Mouse (Mus musculus): ENCODE results near the gene Uqcc1. TPM values are rescaled to one million over a fixed set of nuclear protein-coding genes. Genes with fewer than 3 reads are reported as not detected.

The Uqcc1 gene
- total RNA-seq, 2 experiments from 2014 or later, result 83.7 to 84.9 TPM

DNA sequence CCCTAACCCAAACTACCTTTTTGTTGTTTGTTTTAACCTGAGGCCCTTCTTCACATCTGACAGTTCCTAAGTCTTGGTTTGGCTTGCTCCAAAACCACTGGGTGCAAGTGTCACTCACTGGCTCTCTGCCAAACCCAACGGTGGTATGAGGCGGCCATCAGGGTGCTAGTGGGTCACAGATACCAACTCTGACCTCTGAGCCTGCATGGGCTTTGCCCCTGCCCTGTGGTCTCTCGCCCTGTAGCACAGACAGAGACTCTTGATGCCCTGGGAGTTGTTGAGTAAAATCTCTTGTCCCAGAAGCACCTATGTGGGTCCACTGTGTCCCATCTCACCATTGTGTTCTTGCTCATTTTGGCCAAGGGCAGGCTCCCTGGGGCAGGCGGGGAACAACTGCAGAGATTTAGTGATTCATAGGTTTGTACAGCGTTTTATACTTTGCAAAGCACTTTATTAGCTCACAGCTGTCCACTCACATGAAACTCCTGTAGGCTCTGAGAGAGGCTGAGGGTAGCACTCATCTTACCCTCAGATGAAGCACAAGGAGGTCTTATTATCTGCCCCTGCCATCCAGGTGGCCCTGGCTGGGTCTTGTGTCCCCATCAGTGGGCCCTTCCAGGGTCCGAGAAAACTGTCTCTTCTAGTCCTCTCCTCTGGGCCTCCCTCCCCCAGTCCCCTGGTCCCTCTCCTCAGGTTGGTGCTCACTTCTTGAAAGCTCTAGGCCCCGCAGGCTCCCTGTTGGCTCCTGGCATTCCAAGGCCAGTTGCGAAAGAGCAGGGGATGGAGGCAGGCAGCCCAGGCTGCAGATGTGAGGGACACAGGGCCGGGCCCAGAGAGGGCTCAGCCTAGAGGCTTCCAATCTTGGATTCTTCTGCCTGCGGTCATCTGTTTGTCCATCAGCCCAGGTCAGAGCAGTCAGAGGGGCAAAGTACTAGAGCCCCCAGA is 112.5 kb downstream of the Uqcc1 start:
- DNase-seq (ENCODE audit: low spot score in 2 of 2), result no peak

DNA sequence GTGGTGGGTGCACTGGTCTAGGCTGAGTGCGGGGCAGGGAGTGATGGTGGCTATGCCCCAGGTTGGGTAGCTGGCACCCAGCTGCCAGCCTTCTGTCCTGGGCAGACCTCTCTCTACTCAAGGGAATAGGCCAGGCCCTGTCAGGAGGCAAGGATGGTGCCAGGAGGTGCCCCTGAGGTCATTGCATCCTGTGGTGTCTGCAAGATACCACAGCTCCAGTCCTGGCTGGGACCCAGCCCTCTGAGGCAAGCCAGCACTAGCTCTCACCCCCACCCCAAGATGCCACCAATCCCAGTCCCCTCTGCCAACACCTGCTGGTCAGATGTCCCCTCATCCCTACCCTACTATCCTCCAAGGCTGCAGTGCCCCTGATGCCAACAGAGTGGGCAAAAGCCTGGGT is 113.9 kb downstream of the Uqcc1 start:
- DNase-seq (ENCODE audit: low spot score in 2 of 2), result no peak

- DNase-seq (ENCODE audit: low spot score in 2 of 2), result no peak
Measured at GRCm38 (mm10) chr2:155814829-155815228, 115.3 kb downstream of the Uqcc1 start.

- no peak for DNase-seq (ENCODE audit: low spot score in 2 of 2)
Measured at GRCm38 (mm10) chr2:155812637-155813036, 117.5 kb downstream of the Uqcc1 start.

DNA sequence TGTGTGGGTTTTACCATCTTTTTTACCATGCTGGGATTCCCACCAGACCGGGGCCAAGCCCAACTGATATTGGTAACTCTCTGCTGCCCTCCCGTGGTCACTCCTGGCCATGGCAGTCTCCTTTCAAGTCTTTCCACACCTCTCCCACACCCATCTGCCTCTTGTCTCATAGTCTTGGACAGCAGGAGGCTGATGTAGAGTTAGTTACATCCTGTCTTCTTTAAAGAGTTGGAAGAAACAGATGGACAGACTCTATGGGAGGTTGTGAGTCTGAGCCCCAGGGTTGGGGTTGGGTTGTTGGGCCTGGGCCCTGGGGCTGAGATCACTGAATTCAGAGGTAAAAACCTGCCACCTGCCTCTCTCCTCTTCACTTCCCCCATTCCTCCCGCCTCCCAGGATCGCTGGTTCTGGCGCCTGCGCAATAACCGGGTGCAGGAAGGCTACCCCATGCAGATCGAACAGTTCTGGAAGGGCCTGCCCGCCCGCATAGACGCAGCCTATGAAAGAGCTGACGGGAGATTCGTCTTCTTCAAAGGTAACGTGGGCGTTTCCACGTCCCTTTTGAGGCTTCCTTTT is 118.2 kb downstream of the Uqcc1 start:
- peak; percentile 85 to 94 for DNase-seq (ENCODE audit: low spot score in 2 of 2)

GRCm38 (mm10) chr2:155809620-155810019 is 120.5 kb downstream of the Uqcc1 start:
- no peak for DNase-seq (ENCODE audit: low spot score in 2 of 2)

DNA sequence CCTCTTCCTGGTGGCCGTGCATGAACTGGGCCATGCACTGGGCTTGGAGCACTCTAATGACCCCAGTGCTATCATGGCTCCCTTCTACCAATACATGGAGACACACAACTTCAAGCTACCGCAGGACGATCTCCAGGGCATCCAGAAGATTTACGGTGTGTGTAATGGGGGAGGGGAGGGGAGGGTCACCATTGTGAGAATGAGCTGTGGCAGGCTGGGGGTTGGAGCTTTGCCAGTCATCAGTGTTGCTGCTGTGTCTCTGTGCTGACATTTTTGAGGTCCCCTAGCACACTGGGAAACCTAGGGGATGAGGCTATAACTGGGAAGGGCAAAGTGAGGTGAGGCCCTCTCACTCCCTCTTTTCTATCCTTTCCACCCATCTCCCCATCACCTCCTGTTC is 122.7 kb downstream of the Uqcc1 start:
- DNase-seq (ENCODE audit: low spot score in 2 of 2), result no peak

- no peak for DNase-seq (ENCODE audit: low spot score in 2 of 2)
Measured at GRCm38 (mm10) chr2:155806548-155806947, 123.6 kb downstream of the Uqcc1 start.

- no peak for DNase-seq (ENCODE audit: low spot score in 2 of 2)
Measured at GRCm38 (mm10) chr2:155805925-155806255, 124.2 kb downstream of the Uqcc1 start.

DNA sequence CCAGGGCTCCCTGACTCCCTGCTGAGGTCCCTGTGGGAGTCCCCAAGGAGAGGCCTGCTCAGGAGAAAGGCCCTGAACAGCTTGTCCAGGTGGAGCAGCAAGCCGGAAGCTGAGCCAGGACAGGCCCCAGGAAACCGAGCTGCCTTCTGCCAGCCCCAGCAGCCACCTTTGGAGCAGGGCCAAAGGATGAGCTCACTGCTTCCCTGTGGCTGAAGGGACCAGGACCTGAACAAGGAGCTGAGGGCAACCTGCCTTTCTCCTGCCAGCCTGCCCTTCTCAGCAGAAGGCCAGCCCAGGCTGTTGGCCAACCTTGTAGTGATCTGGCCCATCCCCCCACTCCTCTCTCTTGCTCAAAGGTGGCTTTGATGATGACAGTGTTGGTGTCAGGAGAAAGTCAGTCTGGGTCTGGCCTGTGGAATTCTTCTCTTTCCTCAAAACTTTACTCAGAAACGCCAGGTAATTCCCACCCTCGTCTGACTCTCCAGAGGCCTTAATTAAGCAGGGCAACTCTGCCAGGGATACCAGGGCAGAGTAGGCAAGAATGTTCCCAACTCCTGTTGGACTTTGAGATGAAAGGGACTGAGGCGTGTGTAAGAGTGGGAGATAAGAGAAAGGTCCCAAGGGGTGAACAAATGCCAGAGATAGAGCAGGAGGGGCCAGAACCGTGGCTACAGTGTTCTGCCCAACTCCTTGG is 124.7 kb downstream of the Uqcc1 start:
- DNase-seq (ENCODE audit: low spot score in 2 of 2), result no peak

- no peak for DNase-seq (ENCODE audit: low spot score in 2 of 2)
Measured at GRCm38 (mm10) chr2:155804053-155804452, 126.1 kb downstream of the Uqcc1 start.

- DNase-seq (ENCODE audit: low spot score in 2 of 2), result no peak
Measured at GRCm38 (mm10) chr2:155802761-155803160, 127.3 kb downstream of the Uqcc1 start.

DNA sequence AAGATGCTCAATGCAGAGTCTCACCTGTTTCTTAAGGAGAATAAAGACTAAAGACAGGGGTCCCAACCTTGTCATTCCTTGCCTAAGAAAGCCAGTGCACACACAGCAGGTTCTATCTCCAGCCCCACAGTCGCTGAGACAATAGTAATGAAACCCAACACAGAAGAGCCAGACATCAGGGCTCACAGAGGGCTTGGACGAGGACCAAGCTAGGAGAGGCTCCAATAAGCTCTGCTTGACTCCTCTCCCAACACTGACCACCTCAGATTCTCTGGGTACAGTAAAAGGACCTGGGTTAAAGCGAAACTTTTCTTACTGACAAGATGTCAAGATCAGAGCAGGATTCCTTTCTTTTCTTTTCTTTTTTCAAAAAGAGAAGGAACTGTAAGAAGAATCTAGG is 131.5 kb downstream of the Uqcc1 start:
- DNase-seq (ENCODE audit: low spot score in 2 of 2), result no peak

Other genes starting within 250 kb of the Uqcc1 start
- gene Trpc4ap, start 237.9 kb downstream of the Uqcc1 start, total RNA-seq (2021), result 100 to 1,000 TPM; 163 to 168 TPM
- 10 to 100 TPM; 23.3 to 24.4 TPM for gene Edem2, start 200.8 kb downstream of the Uqcc1 start, total RNA-seq (2021)
- not detected for gene Gm17581, start 194.4 kb downstream of the Uqcc1 start, total RNA-seq (2021)
- under 1 TPM; 0.89 to 0.92 TPM for gene Procr, start 179.2 kb downstream of the Uqcc1 start, total RNA-seq (2021)
- gene Mmp24, start 155.0 kb downstream of the Uqcc1 start, total RNA-seq (2021), result 10 to 100 TPM; 39.2 to 39.9 TPM
- 10 to 100 TPM; 57.3 to 64.4 TPM for gene BC029722, start 110.9 kb downstream of the Uqcc1 start, total RNA-seq (2021)
- 10 to 100 TPM; 66.9 to 70.9 TPM for gene Eif6, start 103.4 kb downstream of the Uqcc1 start, total RNA-seq (2021)
- gene Fam83c, start 95.5 kb downstream of the Uqcc1 start, total RNA-seq (2021), result not detected
- not detected for gene Gm15557, start 10.4 kb upstream of the Uqcc1 start, total RNA-seq (2021)
- gene Gdf5, start 15.1 kb upstream of the Uqcc1 start, total RNA-seq (2021), result under 1 TPM; 0.12 to 0.13 TPM
- gene Cep250, start 26.1 kb upstream of the Uqcc1 start, total RNA-seq (2021), result 10 to 100 TPM; 18.8 to 21.7 TPM
- 1 to 10 TPM; 1.4 to 1.5 TPM for gene 6430550D23Rik, start 77.7 kb upstream of the Uqcc1 start, total RNA-seq (2021)
- gene Ergic3, start 77.7 kb upstream of the Uqcc1 start, total RNA-seq (2021), result 100 to 1,000 TPM; 214 to 229 TPM
- gene Fer1l4, start 122.6 kb upstream of the Uqcc1 start, total RNA-seq (2021), result not detected
- 1 to 10 TPM; 2.5 to 3.5 TPM for gene Spag4, start 134.9 kb upstream of the Uqcc1 start, total RNA-seq (2021)
- 10 to 100 TPM; 23.1 to 32.0 TPM for gene Cpne1, start 181.7 kb upstream of the Uqcc1 start, total RNA-seq (2021)
- gene Rbm12, start 181.7 kb upstream of the Uqcc1 start, total RNA-seq (2021), result 10 to 100 TPM; 31.8 to 32.1 TPM
- gene Gm28036, start 196.8 kb upstream of the Uqcc1 start, total RNA-seq (2021), result 10 to 100 TPM; 23.3 to 26.4 TPM
- 100 to 1,000 TPM; 156 to 158 TPM for gene Romo1, start 213.7 kb upstream of the Uqcc1 start, total RNA-seq (2021)
- 10 to 100 TPM; 43.6 to 44.3 TPM for gene Nfs1, start 213.9 kb upstream of the Uqcc1 start, total RNA-seq (2021)
- 100 to 1,000 TPM; 309 to 321 TPM for gene Rbm39, start 249.9 kb upstream of the Uqcc1 start, total RNA-seq (2021)